Mouse (Mus musculus): ENCODE results near the gene Spata46.
A peak's percentile ranks its signal among the peaks of the same experiment; 100 is the strongest.

Gene Spata46

DNA sequence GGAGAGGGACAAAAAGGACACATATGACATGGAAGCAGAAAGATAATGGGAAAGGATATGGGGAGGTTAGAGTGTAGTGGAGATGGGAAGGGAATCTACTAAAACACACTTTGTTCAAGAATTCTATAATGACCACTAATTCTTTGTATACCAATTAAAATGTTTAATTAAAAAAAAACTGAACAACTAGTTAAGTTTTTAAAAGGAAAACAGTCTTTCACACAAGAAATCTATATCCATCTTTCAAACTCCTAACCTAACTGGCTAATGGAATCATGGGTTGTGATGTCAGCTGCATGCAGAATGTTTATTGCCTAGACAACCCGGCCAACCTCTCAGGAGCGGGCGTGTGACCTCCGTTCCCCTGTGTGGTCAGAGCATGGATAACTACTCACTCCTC lies at the start of gene Spata46:
Gene Spata46 (plus strand): TSS at position 301 of the 400 bp plus-strand sequence.
- DNase-seq = no peak

DNA sequence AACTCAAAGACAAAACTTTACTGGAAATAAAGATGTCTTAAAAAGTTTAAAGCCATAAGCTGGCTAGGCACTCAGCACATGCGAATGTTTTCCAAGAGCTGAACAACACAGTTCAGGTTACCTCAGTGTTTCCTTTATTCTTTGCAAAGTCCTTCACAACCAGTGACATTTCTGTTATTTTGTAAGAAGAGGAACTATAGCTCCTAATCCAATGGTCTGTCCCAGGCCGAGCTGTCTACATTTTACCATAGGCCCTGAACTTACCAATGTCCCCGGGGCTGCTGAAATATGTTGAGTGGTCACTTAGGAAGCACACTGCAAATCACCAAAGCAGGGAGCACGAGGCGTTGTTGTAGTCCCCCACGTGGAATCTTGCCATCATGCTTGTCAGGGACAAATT lies 38.3 kb upstream of the Spata46 start:
- no peak for DNase-seq

DNA sequence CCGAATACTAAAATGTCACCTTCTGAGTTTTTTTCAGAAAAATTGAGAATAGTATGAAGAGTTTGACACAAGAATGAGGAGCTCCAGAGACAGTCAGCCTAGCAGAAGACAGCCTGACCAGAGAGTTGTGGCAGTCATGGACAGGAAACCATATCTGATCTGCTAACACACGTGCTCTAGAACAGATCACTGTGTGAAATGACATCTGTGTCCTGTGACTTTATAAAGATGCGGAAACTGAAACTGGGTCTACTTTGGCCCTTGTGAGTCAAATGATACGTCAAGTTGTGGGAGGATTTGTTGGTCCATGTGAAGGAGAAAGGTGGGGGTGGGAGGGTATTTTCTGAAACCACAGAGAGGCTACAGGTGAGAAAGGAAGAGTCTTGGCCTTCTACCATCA lies 37.9 kb upstream of the Spata46 start:
- no peak for DNase-seq

DNA sequence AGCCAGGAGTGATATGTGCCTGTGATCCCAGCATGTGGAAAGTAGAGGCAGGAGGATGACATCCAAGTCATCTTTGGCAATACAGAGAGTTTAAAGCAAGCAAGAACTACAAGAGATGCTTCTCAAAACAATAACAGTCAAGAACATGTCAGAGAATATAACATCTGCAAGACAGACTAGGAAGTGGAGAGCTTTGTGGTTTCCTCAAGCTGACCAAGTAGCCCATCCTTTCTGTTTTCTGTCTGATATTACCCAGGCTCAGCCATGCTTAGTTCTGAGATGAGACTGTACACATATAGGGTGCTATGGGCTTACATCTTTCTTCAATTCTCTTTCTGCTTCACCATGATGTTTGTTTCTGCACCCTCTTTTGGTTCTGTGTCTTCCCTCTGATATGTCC lies 35.4 kb upstream of the Spata46 start:
- DNase-seq = no peak

DNA sequence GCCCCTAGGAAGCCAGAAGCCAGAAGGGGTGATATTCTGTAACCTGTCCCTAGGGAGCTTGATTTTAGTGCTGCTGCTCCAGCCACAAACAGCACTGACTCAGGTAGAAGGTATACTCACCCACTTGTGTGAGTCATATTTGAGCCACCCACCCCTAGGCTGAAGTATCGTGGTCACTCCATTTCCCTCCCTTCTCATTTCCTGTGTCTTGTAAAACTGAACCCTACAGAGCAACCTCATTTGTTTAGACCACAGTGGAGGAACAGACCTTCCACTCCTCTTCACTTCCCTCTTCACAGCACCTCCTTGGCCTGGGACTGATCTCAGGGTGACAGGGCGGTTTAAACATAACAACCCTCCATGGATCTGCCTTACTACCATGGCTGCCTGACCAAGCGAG lies 31.6 kb upstream of the Spata46 start, which contains the start of gene Sh2d1b1:
Gene Sh2d1b1 (plus strand): TSS at position 305 of the 400 bp plus-strand sequence.
- no peak for DNase-seq

DNA sequence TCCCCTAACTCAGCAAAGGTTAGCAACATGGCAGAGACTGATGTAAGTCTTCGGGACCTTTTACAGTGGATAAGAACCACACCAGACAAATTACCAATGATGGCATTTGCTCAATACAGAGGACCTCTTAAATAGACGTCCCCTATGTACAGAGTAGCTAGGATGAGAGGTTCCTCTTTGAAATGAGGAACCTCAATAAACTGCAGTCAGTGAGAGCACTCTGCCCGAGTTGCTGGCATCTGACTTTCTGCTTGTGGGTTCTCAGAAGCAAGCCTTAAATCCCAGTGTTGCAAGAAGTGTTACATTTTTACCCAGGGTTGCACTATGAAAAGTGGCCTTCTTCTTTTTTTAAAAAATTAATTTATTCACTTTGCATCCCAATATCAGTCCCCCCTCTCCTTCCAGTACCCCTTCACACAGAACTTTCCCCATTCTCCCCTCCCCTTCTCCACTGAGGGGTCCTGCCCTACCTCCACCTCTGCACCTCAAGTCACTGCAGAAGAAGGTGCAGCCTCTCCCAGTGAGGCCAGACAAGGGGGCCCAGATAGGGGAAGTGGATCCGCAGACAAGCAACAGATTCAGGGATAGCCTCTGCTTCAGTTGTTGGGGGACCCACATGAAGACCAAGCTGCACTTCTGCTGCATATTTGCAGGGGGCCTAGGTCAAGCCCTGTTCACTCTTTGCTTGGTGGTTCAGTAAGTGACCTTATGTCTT lies 26.0 kb upstream of the Spata46 start:
- DNase-seq = no peak

DNA sequence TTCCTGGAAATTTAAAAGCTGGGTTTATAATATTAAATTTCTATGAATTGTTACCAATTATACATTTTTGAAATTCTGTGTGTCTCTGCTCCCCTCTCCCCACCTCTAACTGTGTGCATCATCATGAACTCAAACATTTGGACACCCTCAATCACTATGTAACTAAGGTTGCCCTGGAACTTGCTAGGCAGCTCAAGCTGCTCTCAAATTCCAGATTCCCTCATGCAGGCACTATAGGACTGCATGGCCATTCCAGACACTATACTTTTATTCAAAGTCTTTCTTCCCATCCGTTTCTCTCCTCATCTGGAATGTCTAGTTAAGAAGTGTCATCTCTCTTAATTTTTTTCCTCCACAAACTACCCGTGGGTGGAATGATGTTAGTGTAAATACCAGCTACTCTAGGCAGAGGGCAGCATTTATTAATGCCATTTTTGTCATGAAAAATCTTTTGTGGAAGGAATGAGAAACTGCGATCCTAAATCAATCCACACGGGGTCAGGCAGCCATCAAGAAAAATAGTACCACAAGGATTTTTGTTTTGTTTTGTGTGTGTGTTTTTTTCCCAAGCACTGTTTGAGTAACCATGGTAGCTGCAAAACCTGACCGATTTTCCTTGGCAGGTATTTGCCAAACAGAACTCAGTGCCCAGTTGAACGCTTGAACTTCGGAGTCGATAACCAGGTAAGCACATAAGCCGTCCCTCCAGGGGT lies 16.2 kb upstream of the Spata46 start:
- DNase-seq = peak; percentile 49 to 55

DNA sequence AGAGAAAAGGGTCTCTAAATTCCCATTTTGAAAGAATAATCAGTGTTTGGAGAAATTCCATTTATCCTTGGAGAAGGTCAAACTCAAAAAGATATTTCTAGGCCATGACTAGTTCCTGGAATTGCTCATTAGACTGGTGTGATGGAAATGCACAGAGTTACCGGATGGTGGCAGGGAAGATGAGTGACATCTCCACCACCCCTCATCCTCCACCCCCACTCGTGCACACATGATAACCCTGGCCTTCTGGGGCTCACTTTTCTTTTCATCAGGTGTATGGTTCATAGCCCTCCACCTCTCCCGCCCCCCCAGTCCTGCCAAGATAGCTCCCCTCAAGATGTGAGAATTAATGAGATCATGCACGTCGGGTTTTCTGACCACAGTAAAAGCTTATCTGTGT lies 15.3 kb upstream of the Spata46 start:
- no peak for DNase-seq

DNA sequence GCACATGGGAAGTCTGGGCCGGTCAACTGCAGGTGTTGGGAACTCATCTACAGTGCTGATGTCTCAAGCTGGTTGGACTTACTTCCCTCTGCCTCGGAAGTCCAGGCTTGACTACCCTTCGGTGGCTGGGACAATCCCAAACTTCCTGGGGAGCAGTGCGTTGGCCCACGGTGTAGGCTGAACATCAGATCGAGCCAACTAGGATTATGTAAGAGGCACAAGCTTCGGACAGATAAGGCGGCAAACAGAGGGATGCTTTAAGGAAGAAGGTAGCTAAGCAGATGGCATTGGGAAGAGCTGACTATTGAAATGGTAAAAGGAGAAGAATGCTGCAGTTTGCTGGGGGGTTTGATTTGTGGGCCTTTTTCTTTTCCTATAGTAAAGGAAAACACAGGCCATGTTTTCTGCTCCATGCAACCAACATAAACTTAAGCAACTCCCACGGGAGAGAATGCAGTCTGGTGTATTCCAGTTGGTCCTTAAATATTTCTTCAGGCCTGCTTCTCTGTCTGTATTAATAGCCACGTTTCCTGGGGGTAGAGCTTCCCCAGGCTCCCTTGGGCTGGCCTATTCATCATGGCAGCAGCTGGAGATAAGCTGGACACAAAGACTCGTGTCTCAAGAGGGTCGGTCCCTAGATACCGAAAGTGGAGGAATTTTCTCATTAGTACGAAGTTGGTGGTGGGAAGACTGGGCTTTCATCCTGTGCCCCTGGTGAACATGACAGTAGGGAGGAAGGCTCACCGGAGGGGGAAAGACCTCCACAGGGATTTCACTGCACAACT lies 13.6 kb upstream of the Spata46 start:
- DNase-seq = no peak

DNA sequence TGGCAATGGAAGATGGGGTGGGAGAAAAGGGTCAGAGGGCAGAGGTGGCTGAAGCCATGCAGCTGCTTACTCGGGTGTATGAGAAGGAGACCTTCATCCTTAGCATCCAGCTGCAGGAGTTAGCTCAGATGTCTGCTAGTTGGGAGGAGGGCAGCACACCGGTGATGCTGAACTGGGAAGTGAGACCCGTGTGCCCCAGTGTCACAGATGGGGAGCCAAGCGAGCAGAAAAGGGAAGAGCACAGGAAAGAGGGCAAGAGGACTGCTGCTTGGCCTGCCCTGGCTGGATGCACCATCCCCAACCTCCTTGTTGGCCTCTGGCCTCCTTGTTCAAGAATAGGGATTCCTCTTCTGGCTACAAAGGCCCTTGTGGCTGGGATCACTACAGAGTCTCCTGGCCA lies 9.1 kb upstream of the Spata46 start:
- no peak for DNase-seq

DNA sequence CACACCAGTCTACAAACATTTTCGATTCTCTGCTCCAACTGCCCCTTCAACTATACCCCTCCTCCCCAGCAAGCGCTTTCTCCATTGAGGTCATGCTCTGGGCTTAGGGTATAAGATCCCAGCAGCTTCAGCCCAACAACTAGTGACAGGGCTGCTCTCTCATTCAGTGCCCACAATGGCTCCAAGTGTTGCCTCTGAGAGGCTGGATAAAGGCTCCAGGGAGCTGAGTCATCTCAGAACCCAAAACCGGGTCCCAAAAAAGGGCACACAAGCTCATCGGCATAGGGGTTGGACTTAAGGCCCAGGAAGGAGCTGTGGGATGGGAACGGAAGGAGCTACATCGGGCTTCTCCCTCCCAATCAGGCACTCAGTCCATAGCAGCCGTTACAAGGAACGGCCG lies 6.9 kb upstream of the Spata46 start:
- no peak for DNase-seq

DNA sequence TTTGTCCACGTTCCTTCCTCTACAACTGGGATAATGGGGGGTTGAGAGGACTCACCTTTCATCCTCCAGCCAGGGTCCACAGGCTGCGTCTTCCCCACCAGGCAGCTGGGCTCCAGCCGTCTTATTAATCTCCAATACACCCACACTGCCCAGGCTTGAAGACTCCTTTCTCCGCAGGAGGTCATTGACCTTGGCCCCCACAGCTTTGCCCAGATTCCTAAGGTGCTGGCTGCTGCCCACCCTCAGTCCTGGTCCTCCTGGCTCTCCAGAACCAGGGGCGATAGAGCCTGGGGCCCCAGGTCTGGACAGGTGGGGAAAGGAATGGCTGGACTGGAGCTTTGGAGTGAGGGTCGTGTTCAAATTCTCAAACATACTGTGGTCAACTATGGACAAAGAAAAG lies 6.1 kb upstream of the Spata46 start:
- DNase-seq = no peak

DNA sequence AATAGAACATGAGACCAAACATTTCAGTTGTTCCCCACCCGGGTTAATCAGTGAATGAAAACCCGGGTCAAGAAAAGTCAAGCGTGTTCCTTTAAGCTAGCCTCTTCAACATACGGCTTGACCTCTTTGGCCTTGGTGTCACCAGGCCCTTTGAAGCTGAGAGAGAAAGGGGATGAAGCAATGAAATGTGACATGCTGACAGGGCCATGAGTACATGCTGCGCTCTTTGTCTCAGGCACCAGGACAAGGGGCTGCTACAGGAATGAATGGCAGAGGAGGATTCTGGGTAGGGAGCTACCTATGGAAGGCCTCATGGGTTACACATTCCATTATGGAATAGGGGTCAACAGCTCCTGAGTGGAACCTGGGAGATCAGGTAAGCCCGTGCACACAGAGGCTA lies 5.5 kb upstream of the Spata46 start:
- no peak for DNase-seq

DNA sequence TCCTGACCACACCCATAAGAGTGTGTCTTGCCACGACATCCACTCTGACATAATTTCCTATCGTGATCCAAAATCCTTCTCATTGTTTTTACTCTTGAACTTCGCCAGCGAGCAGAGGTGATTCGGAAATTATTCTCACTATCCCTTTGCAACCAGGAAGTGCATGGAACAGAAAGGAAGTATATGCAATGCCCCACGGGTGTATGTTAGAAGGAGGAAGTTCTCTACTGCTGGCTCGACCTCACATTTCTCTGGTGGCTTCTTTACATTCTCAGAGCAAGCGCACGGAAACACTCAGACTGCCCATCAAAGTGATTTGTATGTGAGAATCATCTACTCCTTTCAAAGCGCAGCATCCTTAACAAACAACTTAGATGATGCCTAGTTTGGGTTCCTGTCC lies 3.6 kb upstream of the Spata46 start:
- DNase-seq = no peak

DNA sequence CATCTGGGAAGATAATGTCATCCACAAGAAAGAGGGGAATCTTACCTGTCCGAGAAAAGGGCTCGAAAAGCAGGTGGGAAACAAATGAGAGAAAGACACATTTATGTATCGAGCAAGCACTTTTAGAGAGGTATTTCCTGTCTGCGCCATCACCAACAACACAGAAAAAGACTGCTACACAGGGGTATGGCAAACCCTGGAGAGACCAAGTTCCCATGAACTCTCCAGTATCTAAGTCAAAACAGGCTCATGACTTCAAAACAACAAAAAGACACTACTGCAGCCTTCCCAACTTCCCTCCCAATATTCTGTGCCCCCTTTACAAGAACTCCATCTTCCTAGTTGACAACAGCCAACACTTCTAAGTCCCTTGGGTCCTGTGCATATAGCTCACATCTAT lies 2.4 kb upstream of the Spata46 start, which contains the start of gene Gm7694:
Gene Gm7694 (minus strand): TSS at position 101 of the 400 bp plus-strand sequence.
- DNase-seq = no peak

DNA sequence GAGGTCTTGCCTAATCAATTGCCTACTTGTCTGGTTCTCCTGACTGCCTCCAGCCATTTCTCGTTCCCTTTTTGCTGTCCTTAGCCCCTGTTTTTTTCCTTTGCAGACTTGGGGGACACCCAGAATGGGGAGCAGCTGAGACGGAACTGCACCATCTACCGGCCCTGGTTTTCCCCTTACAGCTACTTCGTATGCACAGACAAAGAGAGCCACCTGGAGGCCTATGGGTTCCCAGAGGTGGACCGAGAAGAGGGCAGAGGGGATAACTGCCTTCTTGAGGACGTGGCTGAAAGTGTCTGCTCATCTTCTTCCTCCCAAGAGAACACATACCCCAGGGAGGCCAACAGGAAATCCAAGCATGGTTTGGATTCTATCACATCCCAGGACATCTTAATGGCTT lies 2.8 kb downstream of the Spata46 start:
- no peak for DNase-seq

DNA sequence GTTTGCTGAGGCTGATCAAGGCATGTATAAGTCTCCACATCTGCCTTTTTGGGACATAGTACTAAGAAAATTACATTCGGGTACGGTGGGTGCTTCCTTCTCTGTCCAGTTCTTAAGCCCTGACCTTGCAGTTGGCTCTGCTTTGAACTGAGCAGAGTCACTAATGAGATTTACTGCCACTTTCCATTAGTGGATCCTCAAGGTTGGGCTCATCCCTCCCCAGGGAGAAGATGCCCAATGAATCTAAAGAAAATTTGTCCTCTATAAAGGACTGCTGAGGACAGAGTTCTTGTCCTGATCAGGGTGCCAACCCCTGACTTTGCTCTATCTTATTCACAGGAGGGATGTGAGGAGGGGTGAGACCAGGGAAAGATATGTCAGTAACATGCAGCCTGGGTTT lies 13.4 kb downstream of the Spata46 start:
- no peak for DNase-seq

DNA sequence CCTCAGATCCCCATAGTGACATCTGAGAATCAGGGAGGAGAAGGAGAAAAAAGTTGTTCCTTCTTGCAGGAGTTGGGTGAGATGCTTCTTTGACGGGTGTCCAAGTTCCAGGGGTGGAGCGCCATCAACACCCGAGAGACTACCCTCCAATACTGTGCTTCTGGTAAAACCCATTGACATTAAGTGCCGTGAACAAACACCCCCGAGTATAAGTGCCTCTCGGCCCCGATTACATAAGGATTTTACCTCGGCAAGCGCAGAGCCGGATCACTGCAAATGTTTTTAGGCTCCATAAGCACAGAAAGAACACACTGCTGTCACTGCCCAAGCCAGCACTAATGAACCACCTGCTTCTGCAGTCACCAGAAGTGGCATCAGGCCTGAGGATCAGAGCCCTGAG lies 14.4 kb downstream of the Spata46 start:
- no peak for DNase-seq

DNA sequence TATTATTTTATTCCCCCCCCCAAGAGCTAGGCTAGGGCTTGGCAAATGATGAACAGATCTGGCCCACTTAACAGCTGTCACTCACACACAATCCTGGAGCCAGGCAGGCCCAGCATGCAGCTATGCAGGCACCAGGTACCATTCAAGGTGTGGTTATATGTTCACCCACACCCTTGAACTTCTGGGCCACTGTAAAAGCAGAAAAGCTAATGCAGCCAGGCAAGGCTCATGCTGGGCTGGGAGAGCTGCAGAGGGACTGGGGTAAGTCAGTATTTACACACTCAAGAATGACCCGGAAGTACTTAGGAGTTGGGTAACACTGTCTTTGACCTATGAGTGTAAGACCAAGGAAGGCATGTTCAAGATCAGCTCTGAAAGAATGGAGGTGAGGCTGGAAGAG lies 15.7 kb downstream of the Spata46 start:
- DNase-seq = no peak

DNA sequence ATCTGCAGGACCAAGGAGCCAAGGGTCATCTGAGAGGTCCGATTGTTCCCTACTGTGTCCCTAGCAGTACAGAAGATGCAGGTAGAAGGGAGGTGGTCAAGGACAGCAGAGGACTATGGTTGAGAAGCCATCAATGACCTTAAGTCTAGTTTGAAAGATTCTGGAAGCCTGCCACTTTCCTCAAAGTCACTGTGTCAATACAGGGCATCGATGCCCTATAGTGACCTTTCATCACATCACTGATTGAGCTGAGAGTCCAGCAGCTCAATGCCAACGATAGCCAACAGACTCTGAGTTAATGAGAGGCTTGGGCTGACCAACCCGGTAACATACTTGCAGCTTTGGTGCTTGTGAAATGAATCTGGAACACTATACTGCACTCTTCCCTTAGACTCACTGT lies 16.7 kb downstream of the Spata46 start:
- DNase-seq = no peak

DNA sequence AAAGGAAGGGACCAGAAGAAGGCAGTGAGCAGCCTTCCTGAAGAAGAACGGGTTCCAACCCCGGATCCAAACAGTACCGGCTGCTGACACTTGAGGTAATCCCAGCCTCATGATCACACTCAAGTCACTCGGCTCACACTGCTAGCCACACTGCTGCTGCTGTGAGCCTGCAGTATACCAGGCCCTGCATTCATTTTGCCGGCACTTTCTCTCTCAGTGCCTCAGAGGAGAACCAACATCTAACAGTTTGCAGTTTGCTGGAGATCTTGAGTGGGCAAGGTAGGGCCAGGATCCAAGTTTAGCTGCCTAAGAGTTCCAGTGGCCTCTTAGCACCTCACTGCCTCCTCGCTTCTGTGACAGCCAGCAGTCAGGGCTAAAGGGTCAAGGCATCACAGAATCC lies 23.3 kb downstream of the Spata46 start:
- no peak for DNase-seq

DNA sequence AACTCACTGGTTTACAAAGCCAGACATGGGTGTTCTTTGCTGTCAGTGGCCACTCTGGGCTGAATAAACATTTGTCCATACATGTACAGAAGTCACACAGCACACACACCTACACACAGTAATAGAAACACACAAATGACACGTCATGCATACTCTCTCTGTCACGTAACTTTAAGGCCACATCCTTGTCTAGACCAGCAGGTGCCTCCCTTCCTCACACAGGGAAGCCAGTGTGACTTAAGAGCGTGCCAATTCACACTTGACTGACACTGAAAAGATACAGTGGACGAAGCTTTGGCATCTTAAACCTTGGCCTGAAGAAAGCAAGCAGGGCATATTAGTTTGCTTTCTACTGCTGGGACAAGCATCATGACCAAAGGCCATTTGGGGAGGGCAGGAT lies 24.2 kb downstream of the Spata46 start:
- DNase-seq = no peak

DNA sequence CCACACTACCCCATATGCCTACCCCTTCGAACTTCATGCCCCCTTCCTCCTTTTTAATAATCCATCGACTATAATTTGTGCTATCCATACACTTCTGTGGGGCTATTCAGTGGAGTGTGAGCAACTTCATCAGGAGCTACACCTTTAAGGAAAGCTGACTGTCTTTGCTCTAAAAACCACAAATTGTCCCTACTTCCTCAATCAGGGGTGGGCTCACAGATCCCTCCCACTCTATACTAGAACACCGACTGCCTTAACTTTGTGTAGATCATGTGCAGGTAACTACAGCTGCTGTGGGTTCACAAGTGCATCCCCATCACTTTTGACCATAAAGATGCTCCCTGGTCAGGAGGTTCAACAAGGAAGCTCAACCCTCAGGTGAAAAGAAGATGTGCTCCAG lies 31.3 kb downstream of the Spata46 start:
- no peak for DNase-seq

DNA sequence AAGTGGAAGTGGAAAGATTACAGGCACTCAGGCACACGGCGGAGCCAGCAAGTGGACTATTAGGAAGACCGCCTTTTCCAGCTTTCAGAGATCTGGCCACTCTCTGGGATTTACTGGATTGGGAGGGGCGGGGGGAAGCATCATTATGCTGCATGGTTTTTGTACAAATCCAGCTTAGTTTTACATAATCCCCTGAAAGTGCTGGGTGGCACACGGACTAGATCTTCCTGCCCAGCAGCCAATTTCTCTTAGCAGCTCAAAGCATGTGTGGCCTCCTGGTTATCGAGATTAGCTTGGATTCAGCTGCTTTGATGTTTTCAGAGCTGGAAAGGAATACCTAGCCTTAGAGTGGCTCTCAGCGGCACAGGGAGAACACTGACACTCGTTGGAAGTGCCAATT lies 34.5 kb downstream of the Spata46 start:
- no peak for DNase-seq

Data from cerebellum, adult 18-20 months (tissue).